Mouse (Mus musculus): Measurements from ENCODE around the gene Gcc2.
A peak's percentile ranks its signal among the peaks of the same experiment; 100 is the strongest.
"Not testable (repeated sequence)": the region's sequence is repeated elsewhere in the genome, so short reads cannot be mapped to it uniquely, and the experiment has no call there.

Gene Gcc2

DNA sequence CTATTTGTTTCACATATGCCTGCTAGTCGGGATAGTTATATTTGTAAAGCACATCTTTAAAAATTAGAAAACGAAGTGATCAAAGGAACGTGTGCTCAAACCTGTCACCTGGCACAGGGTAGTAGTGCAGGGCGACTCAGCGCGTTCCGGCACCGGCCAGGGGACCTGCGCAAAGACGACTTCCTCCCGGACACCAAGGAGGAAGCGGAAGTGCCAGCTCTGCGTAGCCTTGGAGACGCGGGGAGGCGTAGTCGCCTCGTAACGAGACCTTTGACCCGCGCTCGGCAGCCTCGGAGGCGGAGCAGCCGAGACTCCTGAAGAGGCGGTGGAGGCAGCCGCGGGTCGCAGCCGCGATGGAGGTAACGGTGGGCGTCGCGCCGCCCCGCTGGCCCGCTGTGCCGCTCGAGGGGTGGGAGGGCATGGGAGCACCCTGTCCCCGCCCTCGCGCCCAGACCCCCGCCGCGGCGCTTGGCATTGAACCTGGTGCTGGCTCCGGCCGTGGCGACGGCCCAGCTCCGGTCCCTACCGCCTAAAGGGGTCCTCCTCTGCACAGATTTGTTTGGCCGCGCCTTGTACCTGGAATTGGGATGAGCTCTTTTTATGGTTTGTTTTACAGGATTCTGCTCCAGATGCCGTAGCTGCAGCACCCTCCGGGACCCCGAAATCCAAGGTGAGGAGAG, at the start of gene Gcc2:
Gcc2 (plus strand) TSS at position 285 of the 680 bp plus-strand sequence.
- peak; percentile 95 for DNase-seq (ENCODE audit: low read depth, low spot score)

DNA sequence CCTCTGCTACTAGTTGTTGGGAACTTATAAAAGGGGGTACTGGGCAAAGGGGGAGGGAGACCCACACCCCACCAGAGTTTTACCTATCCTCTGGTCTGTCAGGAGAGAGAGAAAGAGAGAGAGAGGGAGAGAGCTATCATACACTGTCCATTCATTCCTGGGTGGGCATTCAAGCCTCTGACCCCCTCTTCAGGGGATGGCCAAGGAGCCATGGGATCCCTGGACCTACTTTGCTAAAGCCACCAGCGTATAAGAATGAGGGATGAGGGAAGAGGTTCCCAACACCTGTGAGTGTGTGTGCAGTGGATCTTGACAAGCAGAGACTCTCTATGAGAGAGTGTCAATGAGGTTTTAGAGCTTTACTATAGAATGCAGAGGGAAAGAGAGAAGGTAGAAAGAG, 49.3 kb upstream of the Gcc2 start:
- DNase-seq (ENCODE audit: low read depth, low spot score) = no peak

DNA sequence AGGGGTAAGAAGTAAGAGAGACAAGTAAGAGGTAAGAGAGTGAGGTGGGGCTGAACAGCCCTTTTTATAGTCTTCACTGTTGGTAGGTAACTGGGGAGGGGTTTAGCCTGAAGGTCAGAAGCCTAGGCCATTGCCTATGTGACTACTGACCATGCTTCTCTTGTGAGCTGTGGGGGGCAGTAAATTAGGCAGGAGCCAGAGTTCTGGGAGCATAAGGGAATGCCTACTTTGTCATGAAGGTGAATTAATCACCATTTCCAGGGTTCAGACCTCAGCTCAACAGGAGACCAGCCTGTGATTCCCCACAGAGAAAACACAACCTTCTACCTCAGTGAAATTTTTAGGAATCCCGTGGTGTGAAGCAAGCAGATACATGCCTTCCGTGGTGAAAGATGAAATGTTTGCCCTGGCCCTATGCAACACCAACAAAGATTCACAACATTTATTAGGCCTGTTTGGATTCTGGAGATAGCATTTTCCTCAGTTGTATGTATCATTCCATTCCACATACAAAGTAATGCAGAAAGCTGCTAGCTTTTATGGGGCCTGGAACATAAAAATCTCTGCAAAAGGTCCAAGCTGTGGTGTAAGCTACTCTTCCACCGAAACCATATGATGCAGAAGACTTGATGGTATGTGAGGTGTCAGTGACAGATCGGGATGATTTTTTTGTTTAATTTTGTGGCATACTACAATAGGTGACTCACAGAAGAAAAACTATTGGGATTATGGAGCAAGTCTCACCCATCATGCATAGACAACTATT, 48.5 kb upstream of the Gcc2 start:
- no peak for DNase-seq (ENCODE audit: low read depth, low spot score)

DNA sequence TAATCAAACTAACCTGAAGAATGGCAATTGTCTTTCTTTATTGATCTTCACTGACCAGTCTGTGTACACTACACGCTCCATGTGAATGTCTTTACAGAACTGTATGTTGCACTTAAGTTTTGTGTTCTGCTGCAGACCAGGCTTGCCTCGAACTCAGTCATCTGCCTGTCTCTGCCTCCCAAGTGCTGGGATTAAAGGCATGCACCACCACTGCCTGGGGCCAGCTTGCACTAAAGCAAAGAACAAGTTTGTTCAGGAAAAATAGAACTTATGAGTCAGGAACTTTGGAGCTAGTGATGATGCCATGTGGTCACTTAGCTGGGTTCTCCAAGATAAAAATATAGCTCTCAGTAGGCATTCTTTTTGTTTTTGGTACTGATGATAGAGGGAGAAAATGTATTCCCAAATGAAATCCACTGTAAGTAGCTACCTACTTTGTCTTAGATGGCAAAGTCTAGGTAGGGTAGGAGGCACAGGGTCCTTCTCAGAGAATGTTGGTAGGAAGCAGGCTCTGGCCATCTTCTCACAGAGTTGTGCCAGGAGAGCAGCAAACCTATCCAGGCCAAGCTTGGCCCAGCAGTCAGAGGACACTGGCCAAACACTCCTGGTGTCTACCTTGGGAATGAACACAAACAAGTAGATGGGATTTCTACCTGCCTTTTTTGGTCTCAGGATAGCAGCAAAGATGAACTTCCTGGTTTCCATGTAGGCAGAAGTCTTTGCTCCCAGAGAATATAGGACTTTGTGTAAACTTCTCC, 45.4 kb upstream of the Gcc2 start:
- no peak for DNase-seq (ENCODE audit: low read depth, low spot score)

DNA sequence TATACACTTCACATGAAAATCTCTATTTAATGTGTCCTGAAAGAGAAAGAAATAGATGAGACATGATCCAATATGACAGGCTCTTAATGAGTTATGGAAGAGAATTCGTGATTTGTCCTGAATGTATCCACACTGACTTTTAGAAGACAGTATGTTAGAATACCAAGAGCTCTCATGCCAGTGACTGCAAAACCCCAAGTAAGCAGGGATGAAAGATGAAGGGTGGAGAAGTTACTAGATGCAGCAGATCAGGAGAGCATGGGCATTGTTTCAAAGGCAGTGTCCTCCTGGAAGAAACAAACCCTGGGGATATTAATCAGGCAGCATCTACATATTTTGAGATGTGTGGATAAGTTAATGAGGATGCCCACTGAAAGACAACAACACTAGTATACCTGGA, 44.8 kb upstream of the Gcc2 start:
- no peak for DNase-seq (ENCODE audit: low read depth, low spot score)

DNA sequence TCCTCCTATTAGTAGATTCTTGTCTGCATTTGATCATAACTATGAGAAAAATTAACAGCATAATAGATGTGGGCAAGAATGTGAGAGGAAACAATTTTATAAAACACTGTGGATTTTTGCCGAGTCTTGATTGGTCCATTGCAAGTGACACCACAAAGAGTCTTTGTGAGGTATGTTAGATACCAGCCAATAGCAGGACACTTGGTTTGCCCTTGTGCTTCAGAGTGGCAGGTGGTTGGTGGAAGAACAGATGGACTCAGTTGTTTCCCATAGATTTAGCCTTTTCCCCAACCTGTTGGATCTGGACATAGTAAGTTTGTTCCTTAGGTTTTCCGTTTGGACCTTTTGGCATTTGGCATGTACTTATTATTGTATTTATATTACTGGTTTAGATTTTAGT, 44.1 kb upstream of the Gcc2 start:
- DNase-seq (ENCODE audit: low read depth, low spot score) = no peak

DNA sequence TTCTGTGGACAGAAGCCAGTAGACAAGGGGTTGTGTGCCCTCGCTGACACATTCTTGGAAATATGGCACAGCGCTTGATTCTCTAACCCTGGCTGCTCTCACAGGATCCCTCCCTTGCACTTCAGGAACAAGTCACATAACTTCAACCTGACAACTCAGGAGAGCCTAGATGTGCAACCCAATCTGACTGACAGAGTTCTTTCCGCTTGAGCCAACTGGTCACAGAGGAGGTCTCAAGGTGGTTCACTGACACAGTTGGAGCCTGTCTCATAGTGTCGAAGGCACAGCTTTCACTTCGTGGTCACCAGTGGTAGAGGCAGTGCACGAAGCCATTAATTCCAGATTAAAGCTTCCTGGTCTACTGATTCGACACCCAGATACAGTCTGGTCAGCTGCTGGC, 43.1 kb upstream of the Gcc2 start:
- no peak for DNase-seq (ENCODE audit: low read depth, low spot score)

DNA sequence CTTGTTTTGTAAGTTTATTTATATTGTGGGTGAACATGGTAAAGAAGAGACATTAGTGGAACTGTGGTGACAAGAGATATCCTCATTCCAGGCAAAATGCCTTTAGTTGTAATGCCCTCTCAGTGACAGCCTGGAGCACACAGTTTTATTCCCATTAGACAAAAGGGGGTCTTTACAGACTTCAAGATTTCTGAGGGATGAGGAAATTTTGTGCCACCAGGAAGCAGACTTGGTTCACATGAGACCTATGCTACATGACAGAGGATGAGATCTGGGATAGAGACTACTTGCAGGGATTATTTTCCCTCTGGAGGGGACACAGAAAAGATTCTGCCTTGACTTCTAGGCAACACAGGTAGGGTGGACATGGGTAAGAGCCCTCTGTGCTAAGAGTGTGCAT, 40.8 kb upstream of the Gcc2 start:
- no peak for DNase-seq (ENCODE audit: low read depth, low spot score)

DNA sequence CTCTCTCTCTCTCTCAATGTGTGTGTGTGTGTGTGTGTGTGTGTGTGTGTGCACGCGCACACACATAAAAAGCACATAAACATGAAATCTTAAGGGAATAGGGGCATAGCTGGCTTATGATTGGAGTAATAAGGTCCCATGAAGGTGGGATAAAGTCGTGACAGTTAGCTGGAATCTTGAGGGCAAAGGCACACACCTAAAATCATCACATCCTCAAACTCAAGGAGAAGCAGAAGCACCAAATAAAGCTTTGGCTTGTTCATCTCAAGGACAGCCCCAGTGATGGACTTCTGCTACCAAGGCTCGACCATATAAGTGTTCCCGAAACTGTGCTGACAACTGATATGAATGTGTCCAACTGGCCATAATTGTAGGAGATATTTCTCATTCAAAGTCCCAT, 40.4 kb upstream of the Gcc2 start:
- DNase-seq (ENCODE audit: low read depth, low spot score) = no peak

DNA sequence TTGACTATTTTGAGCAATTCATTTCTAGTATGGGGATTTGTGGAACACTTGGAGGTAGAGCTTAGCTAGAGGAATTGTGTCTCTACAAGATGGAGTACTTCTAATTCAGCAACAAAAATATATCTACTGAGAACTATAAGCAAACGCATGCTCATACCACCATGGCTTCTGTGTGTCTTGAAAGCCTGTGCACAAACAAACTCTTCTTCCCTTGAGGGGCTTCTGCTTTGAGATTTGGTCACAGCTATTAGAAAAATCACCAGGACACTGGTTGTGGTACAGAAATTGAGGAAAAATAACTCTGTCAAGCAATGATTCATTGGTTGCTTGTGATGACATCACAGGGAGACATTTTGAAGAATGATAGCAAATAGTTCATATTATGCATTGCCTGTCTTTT, 39.9 kb upstream of the Gcc2 start:
- no peak for DNase-seq (ENCODE audit: low read depth, low spot score)

DNA sequence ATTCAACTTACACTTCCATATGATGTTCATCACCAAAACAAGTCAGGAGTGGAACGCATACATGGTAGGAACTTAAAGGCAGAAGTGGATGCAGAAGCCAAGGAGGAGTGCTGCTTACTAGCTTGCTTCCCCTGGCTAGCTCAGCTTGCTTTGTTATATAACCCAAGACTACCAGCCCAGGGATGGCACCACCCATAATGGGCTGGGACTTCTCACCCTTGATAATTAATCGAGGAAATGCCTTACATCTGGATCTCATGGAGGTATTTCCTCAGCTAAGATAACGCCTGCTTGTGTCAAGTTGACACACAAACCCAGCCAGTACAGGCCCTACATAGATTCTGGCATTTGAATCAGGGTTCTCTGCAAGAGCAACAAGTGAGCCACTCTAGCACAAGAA, 37.9 kb upstream of the Gcc2 start:
- DNase-seq (ENCODE audit: low read depth, low spot score) = no peak

DNA sequence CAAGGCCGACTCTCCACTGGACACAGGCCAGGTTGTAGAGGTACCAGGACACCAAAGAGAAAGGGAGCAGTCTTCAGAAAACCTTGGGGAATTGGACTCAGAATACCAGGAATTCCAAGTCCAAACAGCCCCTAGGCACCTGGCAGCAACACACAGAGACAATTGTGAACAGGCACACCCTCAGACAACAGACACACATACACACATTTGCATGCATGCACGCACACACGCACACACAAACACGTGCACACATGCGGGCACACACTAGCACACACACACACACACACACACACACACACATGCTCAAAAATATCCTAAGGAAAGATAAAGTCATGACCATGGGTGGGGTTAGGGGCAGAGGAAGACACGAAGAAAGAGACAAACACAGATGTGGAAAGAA, 34.6 kb upstream of the Gcc2 start:
- no peak for DNase-seq (ENCODE audit: low read depth, low spot score)

DNA sequence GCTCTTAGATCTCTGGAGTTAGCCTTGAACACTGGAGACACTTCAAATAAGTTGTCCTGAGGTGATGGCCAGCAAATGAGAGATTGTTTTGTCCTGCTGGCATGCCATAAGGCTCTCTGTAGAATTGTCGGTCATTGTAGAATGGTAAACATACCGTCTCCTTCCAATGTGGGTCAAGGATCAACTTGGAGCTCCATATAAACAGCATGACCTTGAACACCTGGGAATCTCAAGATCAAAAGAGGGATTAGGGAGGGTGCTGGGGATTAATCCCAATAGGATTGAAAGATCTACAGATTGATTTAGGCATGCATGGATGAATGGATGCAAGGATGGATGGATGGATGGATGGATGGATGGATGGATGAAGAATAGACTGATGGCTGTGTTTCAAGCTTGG, 33.7 kb upstream of the Gcc2 start:
- not testable (repeated sequence) for DNase-seq (ENCODE audit: low read depth, low spot score)

DNA sequence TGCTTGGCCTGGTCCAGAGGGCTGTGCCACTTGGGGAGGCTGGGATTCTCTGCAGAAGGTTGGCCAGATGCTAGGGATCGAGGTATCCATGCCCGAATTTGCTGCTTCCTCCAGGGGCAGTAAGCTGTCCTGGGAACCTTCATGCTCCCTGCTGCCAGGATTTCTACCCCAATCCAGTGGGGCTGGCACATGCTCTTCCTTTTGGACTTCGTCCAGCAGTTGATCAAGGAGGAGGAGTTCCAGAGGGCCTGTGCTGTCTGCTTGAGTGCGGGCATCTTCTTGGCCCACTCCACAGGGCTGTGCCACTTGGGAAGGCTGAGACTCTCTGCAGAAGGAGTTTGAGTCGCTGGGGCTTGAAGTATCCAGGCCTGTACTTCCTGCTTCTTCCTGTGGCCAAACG, 32.1 kb upstream of the Gcc2 start:
- not testable (repeated sequence) for DNase-seq (ENCODE audit: low read depth, low spot score)

DNA sequence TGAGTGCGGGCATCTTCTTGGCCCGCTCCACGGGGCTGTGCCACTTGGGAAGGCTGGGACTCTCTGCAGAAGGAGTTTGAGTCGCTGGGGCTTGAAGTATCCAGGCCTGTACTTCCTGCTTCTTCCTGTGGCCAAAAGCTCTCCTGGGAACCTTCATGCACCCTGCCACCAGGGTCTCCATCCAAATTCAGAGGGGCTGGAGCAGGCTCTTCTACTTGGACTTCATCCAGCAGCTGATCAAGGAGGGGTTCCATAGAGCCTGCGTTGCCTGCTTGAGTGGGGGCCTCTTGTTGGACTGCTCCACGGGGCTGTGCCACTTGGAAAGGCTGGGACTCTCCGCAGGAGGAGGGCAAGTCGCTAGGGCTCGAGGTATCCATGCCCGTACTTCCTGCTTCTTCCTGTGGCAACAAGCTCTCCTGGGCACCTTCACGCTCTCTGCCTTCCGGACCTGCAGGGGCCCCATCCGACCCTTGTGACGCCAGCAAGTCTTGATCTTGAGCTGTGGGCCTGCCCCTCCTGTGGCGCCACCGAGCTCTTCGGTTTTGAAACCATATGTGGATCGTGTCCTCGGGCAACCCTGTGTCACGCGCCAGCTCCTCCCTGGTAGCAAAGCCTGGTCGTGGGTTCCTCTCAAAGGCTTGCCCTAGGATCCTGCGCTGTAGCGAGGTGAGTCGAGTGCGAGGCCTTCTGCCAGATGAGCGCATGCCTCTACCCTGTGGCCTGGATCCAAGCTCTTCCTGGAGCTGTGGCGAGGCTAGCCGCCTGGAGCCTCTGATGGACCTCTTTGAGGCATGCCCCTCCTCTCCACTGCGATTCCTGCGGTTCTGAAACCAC, 31.1 kb upstream of the Gcc2 start:
- DNase-seq (ENCODE audit: low read depth, low spot score) = not testable (repeated sequence)

DNA sequence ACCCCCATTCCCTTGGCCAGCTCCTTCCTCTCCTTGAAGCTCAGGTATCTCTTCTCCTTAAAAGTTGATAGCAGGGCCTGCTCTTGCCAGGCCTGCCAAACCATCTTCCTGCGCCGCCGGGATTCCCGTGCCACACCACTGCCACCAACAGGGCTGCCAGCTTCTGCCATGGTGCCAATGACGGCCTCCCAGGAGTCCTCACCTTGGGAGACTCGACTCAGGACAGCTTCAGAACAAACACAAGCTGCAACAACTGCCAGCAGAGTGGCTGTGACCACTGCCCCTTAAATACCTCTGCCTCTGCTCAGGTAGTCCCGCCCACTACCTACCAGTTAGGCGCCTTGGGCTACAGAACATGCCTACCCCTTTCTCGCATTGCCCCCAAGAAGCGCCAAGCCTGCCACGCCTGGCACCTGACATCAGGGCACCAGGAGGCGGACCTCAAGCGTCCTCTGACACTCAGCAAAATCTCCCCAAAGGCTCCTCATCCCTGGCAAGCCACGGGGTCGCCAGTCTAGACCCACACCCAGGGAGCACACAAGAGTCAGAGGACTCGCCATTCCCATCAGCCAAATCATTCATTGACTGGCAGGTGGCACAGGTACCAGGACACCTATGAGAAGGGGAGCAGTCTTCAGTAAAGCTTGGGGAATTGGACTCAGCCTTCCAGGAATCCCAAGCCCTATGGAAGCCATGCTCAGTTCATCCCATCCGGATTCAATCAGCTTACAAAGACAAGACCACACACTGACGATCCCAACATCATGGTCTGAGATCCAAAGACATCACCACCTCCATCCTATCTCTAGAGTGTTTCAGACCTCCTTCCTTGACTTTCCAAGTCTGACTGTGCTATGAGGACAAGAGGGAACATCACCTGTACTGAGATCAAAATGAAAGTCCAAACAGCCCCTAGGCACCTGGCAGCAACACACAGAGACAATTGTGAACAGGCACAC, 30.2 kb upstream of the Gcc2 start, which contains the start of gene AW822073:
AW822073 (minus strand) TSS at position 104 of the 959 bp plus-strand sequence.
- DNase-seq (ENCODE audit: low read depth, low spot score) = not testable (repeated sequence)

DNA sequence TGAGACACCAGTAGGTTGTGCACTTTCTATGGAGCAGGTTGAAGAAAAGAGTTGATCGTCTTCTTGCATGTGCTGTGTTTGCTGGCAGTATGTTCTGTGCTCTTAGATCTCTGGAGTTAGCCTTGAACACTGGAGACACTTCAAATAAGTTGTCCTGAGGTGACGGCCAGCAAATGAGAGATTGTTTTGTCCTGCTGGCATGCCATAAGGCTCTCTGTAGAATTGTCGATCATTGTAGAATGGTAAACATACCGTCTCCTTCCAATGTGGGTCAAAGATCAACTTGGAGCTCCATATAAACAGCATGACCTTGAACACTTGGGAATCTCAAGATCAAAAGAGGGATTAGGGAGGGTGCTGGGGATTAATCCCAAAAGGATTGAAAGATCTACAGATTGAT, 28.9 kb upstream of the Gcc2 start:
- DNase-seq (ENCODE audit: low read depth, low spot score) = not testable (repeated sequence)

DNA sequence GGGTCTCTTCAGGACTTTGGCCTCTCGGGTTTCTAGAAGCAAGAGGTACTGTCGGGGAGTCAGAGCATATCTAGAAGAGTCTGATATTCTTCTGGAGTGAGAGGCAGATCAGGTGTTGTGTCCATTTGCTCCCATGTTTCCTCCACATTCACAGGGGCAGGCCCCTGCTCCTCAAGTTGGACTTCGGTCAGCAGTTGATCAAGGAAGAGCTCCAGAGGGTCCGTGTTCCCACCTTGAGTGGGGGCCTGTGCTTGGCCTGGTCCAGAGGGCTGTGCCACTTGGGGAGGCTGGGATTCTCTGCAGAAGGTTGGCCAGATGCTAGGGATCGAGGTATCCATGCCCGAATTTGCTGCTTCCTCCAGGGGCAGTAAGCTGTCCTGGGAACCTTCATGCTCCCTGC, 27.5 kb upstream of the Gcc2 start:
- not testable (repeated sequence) for DNase-seq (ENCODE audit: low read depth, low spot score)

DNA sequence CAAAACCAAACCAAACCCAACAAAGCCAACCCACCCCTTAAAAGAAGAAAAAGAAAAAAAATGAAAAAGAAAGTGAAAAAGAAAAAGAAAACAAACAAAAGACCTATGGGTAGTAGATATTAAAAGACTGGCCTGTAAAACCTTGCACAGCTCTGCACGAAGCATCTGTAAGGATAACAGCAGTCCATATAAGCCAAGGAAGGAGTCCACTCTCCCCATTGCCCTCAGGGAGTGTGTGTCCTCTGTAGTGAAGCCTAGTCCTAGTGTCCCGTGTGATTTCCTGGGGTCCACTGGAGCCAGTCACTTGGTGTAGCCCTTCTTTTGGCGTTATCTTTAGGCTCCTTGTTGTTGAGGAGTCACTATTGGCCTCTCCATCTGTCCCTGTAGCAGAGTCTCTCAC, 25.3 kb upstream of the Gcc2 start:
- DNase-seq (ENCODE audit: low read depth, low spot score) = not testable (repeated sequence)

DNA sequence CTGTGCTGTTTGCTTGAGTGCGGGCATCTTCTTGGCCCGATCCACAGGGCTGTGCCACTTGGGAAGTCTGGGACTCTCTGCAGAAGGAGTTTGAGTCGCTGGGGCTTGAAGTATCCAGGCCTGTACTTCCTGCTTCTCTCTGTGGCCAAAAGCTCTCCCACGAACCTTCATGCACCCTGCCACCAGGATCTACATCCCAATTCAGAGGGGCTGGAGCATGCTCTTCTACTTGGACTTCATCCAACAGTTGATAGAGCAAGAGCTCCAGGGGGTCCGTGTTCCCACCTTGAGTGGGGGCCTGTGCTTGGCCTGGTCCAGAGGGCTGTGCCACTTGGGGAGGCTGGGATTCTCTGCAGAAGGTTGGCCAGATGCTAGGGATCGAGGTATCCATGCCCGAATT, 24.2 kb upstream of the Gcc2 start:
- DNase-seq (ENCODE audit: low read depth, low spot score) = not testable (repeated sequence)
